ENCODE assay signal across 15 mouse cellular contexts in genomic region chr2:33705687-33706320, GRCm38 (mm10).
"Had no signal": no experiment of that assay in that cellular context is flagged by ENCODE, and none has a peak within 500 bp of the region (broad histone marks: within the 10 kb centered on the region; RNA-seq: fewer than 3 reads in every experiment).

No protein-coding gene starts in this region.

- DNase-seq: kidney, adult 8-10 months; kidney, postnatal 36 days; layer of hippocampus, adult 9-11 months; layer of hippocampus, postnatal 36 days; lung, adult 2 months; lung, postnatal 4 days; right cerebral cortex, adult 18-20 months; right cerebral cortex, postnatal 25 days; thymus, postnatal 36 days had no signal

- H3K9me3 ChIP-seq: liver, embryonic 15.5 days; midbrain, embryonic 10.5 days; midbrain, embryonic 15.5 days had no signal

- H3K27ac ChIP-seq: liver, embryonic 15.5 days; midbrain, embryonic 10.5 days; midbrain, embryonic 15.5 days had no signal

- H3K4me3 ChIP-seq: liver, embryonic 15.5 days; midbrain, embryonic 10.5 days; midbrain, embryonic 15.5 days had no signal

- H3K4me1 ChIP-seq: liver, embryonic 15.5 days had no signal

- H3K4me2 ChIP-seq: liver, embryonic 11.5 days; liver, embryonic 15.5 days; midbrain, embryonic 15.5 days had no signal

- ATAC-seq: intestine, postnatal 0 days; lung, postnatal 0 days; midbrain, embryonic 15.5 days had no signal

- H3K36me3 ChIP-seq: liver, embryonic 15.5 days; midbrain, embryonic 10.5 days; midbrain, embryonic 15.5 days had no signal

- H3K9ac ChIP-seq: liver, embryonic 15.5 days; midbrain, embryonic 15.5 days had no signal
